Mouse (Mus musculus): ENCODE measurements around the gene Ssr1.

Gene Ssr1

DNA sequence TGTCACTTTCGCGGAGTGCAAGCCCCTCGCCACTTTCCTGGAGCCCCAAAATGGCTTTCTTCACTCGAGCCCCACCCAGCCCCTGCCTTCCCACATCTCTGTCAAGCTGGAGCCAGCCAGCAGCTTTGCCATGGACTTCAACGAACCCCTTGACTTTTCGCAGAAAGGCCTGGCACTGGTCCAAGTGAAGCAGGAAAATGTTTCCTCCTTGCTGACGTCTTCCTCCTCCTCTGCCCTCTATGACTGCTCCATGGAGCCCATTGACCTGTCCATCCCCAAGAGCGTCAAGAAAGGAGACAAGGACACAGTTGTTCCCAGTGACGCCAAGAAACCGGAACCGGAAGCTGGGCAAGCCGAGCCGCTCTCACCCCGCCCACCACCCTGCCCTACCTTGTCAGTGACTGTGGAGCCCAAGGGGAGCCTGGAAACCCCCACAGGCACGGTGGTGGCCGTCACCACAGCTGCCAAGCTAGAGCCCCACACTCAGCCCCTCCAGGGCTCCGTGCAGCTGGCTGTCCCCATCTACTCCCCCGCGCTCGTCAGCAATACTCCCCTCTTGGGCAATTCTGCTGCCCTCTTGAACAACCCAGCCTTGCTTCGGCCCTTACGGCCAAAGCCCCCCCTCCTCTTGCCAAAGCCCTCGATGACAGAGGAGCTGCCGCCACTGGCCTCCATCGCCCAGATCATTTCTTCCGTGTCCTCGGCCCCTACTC lies 62.7 kb downstream of the Ssr1 start:
- in situ Hi-C loops (cut with MboI; ENCODE audit: low pct_unique_long_range_greater_than_20kb in 1 of 2, low sequenced_read_pairs in 2 of 2, unreplicated experiment in 1 of 2): no loop called here

DNA sequence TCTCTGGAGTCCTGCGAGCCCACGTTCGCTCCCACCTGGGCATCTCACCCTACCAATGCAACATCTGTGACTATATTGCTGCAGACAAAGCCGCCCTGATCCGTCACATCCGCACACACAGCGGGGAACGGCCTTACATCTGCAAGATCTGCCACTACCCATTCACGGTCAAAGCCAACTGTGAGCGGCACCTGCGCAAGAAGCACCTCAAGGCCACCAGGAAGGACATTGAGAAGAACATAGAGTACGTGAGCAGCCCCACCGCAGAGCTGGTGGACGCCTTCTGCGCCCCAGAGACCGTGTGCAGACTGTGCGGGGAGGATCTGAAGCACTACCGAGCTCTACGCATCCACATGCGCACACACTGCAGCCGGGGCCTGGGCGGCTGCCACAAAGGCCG lies 63.4 kb downstream of the Ssr1 start:
- in situ Hi-C loops (cut with MboI; ENCODE audit: low pct_unique_long_range_greater_than_20kb in 1 of 2, low sequenced_read_pairs in 2 of 2, unreplicated experiment in 1 of 2): no loop called here

DNA sequence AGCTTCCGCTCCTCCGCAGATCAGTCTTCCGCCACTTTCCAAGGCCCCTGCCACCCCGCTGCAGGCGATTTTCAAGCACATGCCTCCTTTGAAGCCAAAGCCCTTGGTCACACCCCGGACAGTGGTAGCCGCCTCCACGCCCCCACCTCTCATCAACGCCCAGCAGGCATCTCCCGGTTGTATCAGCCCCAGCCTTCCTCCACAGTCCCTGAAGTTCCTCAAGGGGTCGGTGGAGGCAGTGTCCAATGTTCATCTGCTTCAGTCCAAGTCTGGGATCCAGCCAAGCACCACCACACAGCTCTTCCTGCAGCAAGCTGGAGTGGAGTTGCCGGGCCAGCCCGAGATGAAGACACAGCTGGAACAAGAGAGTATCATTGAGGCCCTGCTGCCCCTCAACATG lies 63.9 kb downstream of the Ssr1 start:
- in situ Hi-C loops (cut with MboI; ENCODE audit: low pct_unique_long_range_greater_than_20kb in 1 of 2, low sequenced_read_pairs in 2 of 2, unreplicated experiment in 1 of 2): no loop called here

DNA sequence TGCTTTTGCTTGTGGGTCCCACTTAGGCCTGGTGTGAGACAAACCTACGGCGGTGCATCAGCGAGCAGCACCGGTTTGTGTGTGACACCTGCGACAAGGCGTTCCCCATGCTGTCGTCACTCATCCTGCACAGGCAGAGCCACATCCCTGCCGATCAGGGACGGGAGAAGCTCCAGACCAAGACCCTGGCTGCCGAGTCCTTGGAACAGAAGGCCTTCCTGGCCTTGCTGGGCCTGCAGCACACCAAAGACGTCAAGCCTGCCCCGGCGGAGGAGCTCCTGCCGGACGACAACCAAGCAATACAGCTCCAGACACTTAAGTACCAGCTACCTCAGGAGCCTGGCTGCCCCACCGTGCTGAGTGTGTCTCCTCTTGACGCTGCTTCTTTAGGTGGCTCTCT lies 64.5 kb downstream of the Ssr1 start:
- in situ Hi-C loops (cut with MboI; ENCODE audit: low pct_unique_long_range_greater_than_20kb in 1 of 2, low sequenced_read_pairs in 2 of 2, unreplicated experiment in 1 of 2): no loop called here

DNA sequence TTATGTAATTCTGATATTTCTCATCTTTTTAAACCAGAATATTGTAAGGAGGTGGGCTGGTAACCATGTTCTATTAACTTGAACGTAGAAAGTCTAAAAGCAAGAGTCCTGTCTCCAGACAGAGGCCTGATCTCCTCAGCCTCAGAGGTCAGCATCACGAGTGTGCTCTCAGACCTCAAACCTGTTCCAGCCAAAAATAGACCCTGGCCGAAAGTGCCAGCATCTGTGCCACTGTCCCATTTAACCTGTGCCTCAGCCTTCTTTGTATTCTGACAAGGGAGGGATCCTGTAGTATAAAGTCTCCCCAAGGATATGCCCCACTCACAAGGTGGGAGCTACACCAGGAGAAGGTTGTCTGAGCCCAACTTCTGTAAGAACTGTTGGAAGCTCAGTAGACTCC lies 67.6 kb downstream of the Ssr1 start:
- in situ Hi-C loops (cut with MboI; ENCODE audit: low pct_unique_long_range_greater_than_20kb in 1 of 2, low sequenced_read_pairs in 2 of 2, unreplicated experiment in 1 of 2): no loop called here

DNA sequence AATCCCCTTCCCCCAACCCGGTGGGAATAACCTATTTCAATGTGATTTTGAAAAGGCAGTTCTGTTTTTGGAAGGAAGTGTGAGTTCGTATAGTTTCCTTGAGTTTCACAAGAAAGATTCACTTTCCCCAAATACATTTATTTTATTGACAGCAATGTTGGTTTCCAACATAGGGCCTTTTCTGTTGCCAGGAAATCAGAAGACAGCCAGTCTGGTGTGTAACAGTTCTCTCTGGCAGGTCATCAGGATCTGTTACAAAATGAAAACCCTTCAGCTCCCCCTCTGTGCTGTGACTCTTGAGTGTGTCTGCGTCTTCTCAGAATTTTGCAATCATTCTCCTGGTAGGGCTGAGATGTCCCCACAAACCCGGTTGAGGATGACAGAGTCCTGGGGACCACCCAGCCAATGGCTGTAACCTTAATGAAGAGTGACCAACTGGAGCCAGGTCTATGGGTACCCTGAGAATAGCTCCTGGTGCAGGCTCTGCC lies 69.5 kb downstream of the Ssr1 start:
- in situ Hi-C loops (cut with MboI; ENCODE audit: low pct_unique_long_range_greater_than_20kb in 1 of 2, low sequenced_read_pairs in 2 of 2, unreplicated experiment in 1 of 2): no loop called here

DNA sequence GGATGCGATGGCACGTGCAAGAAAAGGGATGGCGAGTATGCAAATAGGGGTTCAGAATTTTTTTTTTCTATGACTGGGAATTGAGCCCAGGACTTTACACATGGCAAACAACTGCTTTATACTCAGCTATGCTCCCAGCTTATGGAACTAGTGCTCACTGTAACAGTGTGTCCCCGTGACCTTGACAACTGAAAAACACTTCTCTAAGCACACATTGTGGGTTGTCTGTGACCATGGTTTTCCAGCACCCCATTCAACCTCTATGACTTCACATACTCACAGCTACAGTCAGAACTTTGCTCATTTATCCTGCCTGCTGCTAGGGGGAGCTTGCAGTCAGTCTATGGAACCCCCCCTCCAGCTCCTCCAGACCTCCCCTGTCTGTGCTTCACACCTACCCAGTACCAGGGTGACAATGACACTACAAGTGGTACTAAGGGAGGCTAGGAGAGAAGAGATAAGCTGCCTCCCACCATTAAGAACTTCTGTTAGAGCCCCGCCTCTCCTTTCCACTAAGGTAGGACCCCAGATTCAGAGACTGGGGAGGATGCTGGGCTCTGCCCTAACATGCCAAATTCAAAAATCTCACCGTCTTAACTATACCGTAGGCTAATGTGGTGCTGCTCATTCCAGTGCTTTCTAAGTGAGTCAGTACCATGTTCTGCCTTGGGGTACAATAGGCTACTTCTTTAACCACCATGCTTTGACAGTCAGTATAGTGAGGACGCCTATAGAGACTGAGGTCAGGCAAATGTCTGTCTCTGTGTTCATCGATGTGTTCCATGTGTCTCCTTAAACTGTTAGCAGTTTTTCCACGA lies 70.2 kb downstream of the Ssr1 start:
- in situ Hi-C loops (cut with MboI; ENCODE audit: low pct_unique_long_range_greater_than_20kb in 1 of 2, low sequenced_read_pairs in 2 of 2, unreplicated experiment in 1 of 2): no loop called here

DNA sequence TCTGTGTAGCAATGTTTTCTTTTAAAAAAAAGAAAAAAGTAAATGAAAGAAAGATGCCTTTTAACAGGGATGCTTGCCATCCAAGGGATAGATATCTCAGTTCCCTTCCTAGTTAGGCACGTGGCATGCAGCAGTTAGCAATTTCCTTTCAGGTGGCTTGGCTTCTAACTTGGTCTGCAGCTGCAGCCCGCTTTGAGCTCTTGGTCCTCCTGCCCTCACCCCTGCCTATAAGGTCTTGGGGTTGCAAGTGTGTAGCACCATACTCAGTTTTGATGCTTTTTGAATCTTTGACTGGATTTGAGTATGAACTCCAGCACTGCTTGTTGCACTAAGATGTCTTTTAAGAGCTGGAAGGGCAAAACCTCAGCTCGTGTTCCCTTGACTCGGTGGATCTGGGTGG lies 70.9 kb downstream of the Ssr1 start:
- in situ Hi-C loops (cut with MboI; ENCODE audit: low pct_unique_long_range_greater_than_20kb in 1 of 2, low sequenced_read_pairs in 2 of 2, unreplicated experiment in 1 of 2): no loop called here

DNA sequence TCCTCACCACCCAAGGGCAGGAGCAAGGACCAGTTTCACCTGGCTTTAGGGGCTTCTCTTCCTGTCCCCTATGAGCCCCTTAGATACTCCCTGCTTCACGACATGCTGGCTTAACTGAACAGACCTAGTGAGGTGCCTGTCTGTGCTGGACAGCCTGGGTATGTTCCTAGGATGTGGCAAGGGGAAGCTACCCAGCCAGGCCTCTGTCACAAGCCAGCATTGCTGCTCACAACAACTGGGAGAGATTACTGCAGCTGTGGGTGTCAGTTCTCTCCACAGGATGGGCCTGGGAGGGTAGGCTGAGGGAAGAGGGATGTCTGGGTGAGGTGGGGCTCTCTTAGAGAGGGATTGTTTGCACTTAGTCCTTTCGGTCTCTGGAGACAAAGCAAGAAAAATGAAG lies 73.3 kb downstream of the Ssr1 start:
- in situ Hi-C loops (cut with MboI; ENCODE audit: low pct_unique_long_range_greater_than_20kb in 1 of 2, low sequenced_read_pairs in 2 of 2, unreplicated experiment in 1 of 2): no loop called here

DNA sequence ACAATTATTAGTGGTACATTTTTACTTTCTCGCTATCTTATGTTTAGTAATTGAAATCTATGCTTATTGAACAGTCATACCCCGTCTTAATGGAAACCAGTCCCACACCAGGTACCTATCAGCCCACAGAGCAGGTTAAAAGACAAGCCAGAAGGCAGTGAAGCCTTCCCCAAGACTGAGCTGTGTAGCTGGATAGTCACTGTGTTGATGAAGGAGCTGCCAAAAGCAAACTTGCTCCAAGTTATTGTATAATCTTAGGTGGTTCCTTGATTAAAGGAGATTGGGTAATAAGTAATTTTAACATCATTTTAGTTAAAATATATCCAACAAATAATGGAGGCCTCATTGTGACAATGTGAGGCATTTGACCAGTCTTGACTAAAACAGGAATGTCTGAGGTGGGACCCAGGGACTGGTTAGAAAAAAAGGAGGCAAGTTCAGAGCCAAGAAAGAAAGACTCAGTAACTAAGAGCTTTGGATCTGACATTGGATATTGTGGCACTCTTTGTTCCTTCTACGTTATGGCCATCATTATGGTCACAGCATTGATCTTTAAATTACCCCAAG lies 74.2 kb downstream of the Ssr1 start:
- in situ Hi-C loops (cut with MboI; ENCODE audit: low pct_unique_long_range_greater_than_20kb in 1 of 2, low sequenced_read_pairs in 2 of 2, unreplicated experiment in 1 of 2): no loop called here

DNA sequence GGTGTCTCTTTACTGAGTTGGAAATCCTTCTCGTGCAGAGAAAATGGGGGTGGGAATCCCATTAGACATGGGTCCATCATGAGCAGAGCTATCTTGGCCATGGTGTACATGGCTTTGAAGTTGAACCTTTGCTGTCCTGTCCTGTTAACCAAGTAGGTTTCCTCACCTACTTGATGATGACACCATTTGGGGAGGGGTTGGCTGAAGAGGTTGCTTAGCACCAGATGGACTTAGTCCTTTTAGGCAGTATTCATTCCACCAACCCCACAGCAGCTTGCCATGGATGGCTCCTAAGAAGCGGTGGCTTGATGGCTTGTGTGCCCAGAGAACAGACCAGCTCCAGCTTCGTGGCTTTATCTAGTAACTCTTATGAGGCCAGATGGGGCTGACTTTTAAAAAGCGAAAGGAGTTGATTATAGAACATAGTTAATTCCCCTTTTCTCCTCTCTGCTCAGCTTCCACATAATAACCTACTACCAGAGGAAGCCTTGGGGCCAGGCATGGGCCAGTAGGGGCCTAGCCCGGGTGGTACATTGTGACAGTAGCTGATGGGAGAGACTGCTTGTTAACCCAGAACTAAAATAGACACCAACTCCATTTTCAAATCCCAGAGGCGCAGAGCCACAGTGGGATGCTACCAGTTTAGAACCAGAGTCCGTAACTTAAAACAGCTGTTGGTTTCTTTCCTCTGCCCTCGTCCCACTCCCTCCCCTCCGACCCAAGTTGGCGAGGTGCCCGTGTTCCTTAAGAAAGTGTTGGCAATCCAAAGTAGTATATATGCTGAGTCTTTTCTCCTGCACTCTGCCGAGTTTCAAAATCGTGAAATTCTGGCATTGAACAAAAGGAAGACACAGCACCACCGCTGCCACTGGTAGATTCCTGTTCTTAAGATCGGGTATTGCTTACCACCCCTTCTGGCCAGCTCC lies 75.4 kb downstream of the Ssr1 start:
- in situ Hi-C loops (cut with MboI; ENCODE audit: low pct_unique_long_range_greater_than_20kb in 1 of 2, low sequenced_read_pairs in 2 of 2, unreplicated experiment in 1 of 2): no loop called here
